Mouse (Mus musculus) hindbrain, embryonic 15.5 days (tissue): ENCODE data around the gene Ptger1. TPM values are rescaled to one million over a fixed set of nuclear protein-coding genes. Genes with fewer than 3 reads are reported as not detected.

Experiments used
- polyA plus RNA-seq: library from polyadenylated mRNA; unstranded; fragments of >200 nt; fragmentation: Nextera tagmentation; extraction: Ambion mirVana; gene quantifications from 2 replicates; pipeline ENCODE4 v1.2.1, GENCODE M21; 2015

Gene Ptger1
- polyA plus RNA-seq, 1 experiment from 2014 or later: 1.0 TPM

Other genes starting within 250 kb of the Ptger1 start
- gene Scoc, start 208.3 kb upstream of the Ptger1 start, polyA plus RNA-seq: 268 and 277 TPM in 2 replicates
- 0.04 TPM in 1 of 2 replicates, not detected in the other for gene Olfr370, start 130.9 kb upstream of the Ptger1 start, polyA plus RNA-seq
- 333 and 340 TPM in 2 replicates for gene Ndufb7, start 100.0 kb upstream of the Ptger1 start, polyA plus RNA-seq
- 1,382 and 1,396 TPM in 2 replicates for gene Tecr, start 58.7 kb upstream of the Ptger1 start, polyA plus RNA-seq
- 58.1 and 60.9 TPM in 2 replicates for gene Dnajb1, start 58.5 kb upstream of the Ptger1 start, polyA plus RNA-seq
- 132 and 133 TPM in 2 replicates for gene Gipc1, start 14.0 kb upstream of the Ptger1 start, polyA plus RNA-seq
- 27.1 and 30.9 TPM in 2 replicates for gene Pkn1, start 32.5 kb downstream of the Ptger1 start, polyA plus RNA-seq
- 97.5 and 105 TPM in 2 replicates for gene Ddx39, start 48.5 kb downstream of the Ptger1 start, polyA plus RNA-seq
- gene Adgre5, start 74.6 kb downstream of the Ptger1 start, polyA plus RNA-seq: 11.0 and 13.4 TPM in 2 replicates
- 56.8 and 62.0 TPM in 2 replicates for gene Adgrl1, start 233.4 kb downstream of the Ptger1 start, polyA plus RNA-seq